Mouse (Mus musculus) kidney, adult 2 months (tissue): ENCODE measurements around the gene Cyren. TPM values are rescaled to one million over a fixed set of nuclear protein-coding genes. Genes with fewer than 3 reads are reported as not detected.
A peak's percentile ranks its signal among the peaks of the same experiment; 100 is the strongest.

Experiments
- DNase-seq: peaks from one replicate; pipeline ENCODE4 v3.0.0; 2021
- H3K27ac ChIP-seq: fragments of 200-500 bp; 2 replicates; pipeline ENCODE4 v1.5.1; 2012; ENCODE audit warnings: low read depth, low read length, control low read depth, inconsistent platforms; ENCODE audit not compliant: insufficient read depth
- H3K27me3 ChIP-seq: fragments of 200-500 bp; replicated peaks from 2 replicates; pipeline ENCODE4 v1.6.1; 2012; ENCODE audit warnings: mild to moderate bottlenecking, moderate library complexity, low read length, inconsistent platforms; ENCODE audit not compliant: control insufficient read depth, insufficient read depth
- H3K36me3 ChIP-seq: fragments of 200-500 bp; 2 replicates; pipeline ENCODE4 v1.6.1; 2012; ENCODE audit warnings: mild to moderate bottlenecking, moderate library complexity, low read length, inconsistent platforms; ENCODE audit not compliant: control insufficient read depth, insufficient read depth
- H3K4me1 ChIP-seq: fragments of 200-500 bp; 2 replicates; pipeline ENCODE4 v1.6.1; 2011; ENCODE audit warnings: low read length; ENCODE audit not compliant: control insufficient read depth, insufficient read depth
- H3K4me3 ChIP-seq: fragments of 200-500 bp; 2 replicates; pipeline ENCODE4 v1.5.1; 2011; ENCODE audit warnings: mild to moderate bottlenecking, low read depth, low read length, control low read depth; ENCODE audit not compliant: insufficient read depth
- CTCF ChIP-seq: fragments of 200-500 bp; conservative IDR thresholded peaks from 2 replicates; pipeline ENCODE4 v1.5.1; 2011; ENCODE audit warnings: low read depth, mild to moderate bottlenecking, control low read depth, low read length, moderate library complexity, mixed read lengths; ENCODE audit not compliant: insufficient read depth, insufficient read length
- POLR2A ChIP-seq: fragments of 200-500 bp; IDR thresholded peaks from one replicate; pipeline ENCODE4 v1.6.1; 2011; ENCODE audit warnings: low read depth, low read length, control low read depth
- WGBS: fragments of 180-500 bp; shearing (Covaris S2); methylation state at CpG from one replicate; pipeline ENCODE4 v1.1.7; 2018; 5-methylcytosine and 5-hydroxymethylcytosine counted together
- polyA plus RNA-seq: library from polyadenylated mRNA; depleted of rRNA; stranded (reverse); fragments of >200 nt; gene quantifications from 2 replicates; pipeline ENCODE4 v1.2.3, GENCODE M21; 2012

Cyren gene
- polyA plus RNA-seq, 1 experiment, result 6.7 TPM

- no peak for TF ChIP-seq POLR2A
- Histone ChIP-seq H3K4me3 (no peak overlapping the region), H3K27me3 (no peaks in the 10 kb centered on the region), H3K36me3 (no peaks in the 10 kb centered on the region), H3K27ac (peak overlapping the region; percentile 61), H3K4me1 (peaks cover 28% of the 10 kb centered on the region)
- WGBS, result 66% methylated on average over 8 of the region's 8 CpGs
- DNase-seq, result no peak
These were observed 11.1 kb downstream of the Cyren start for GRCm38 (mm10) chr6:34866786-34867185.

GRCm38 (mm10) chr6:34865711-34866593 is 11.9 kb downstream of the Cyren start:
- Histone ChIP-seq H3K4me1 (peaks cover 28% of the 10 kb centered on the region), H3K27me3 (no peaks in the 10 kb centered on the region), H3K36me3 (no peaks in the 10 kb centered on the region), H3K4me3 (no peak overlapping the region), H3K27ac (peak overlapping the region; percentile 91)
- TF ChIP-seq CTCF (no peak), POLR2A (no peak)
- WGBS, result 29% methylated on average over 7 of the region's 7 CpGs
- DNase-seq, result peak; percentile 85

GRCm38 (mm10) chr6:34865213-34865612 is 12.6 kb downstream of the Cyren start:
- peak overlapping the region; percentile 91 for H3K27ac ChIP-seq
- no peak for TF ChIP-seq CTCF
- WGBS, result 35% methylated on average over 5 of the region's 5 CpGs
- peak overlapping the region; percentile 27 for H3K4me3 ChIP-seq
- no peaks in the 10 kb centered on the region for H3K27me3 ChIP-seq
- H3K4me1 ChIP-seq, result peaks cover 28% of the 10 kb centered on the region
- DNase-seq, result no peak
- no peaks in the 10 kb centered on the region for H3K36me3 ChIP-seq

GRCm38 (mm10) chr6:34863786-34864514 is 13.9 kb downstream of the Cyren start:
- Histone ChIP-seq H3K4me3 (peak overlapping the region; percentile 74), H3K27ac (peak overlapping the region; percentile 87)
- no peak for DNase-seq

GRCm38 (mm10) chr6:34862791-34863403 is 15.0 kb downstream of the Cyren start, which contains the start of gene Tmem140:
Tmem140 (plus strand) TSS chr6:34863146.
- TF ChIP-seq POLR2A, result peak; percentile 92
- TF ChIP-seq CTCF, result no peak
- Histone ChIP-seq H3K4me3 (peak within 1 kb of the TSS; percentile 74), H3K36me3 (no peaks in the 10 kb centered on the region), H3K4me1 (peaks cover 24% of the 10 kb centered on the region), H3K27me3 (no peaks in the 10 kb centered on the region), H3K27ac (peak within 1 kb of the TSS; percentile 97)
- WGBS, result 4% methylated on average over 11 of the region's 11 CpGs
- DNase-seq, result peak; percentile 91

More at GRCm38 (mm10) chr6:34863786-34864514, 13.9 kb downstream of the Cyren start:
- Histone ChIP-seq H3K27me3 (no peaks in the 10 kb centered on the region), H3K4me1 (peaks cover 24% of the 10 kb centered on the region), H3K36me3 (no peaks in the 10 kb centered on the region)
- TF ChIP-seq POLR2A, result no peak
- no peak for TF ChIP-seq CTCF
- 40% methylated on average over 9 of the region's 9 CpGs for WGBS

GRCm38 (mm10) chr6:34862381-34862780 is 15.5 kb downstream of the Cyren start:
- TF ChIP-seq CTCF (no peak), POLR2A (no peak)
- H3K27ac ChIP-seq, result peak overlapping the region; percentile 97
- H3K4me3 ChIP-seq, result peak overlapping the region; percentile 60
- H3K4me1 ChIP-seq, result peaks cover 23% of the 10 kb centered on the region
- no peaks in the 10 kb centered on the region for H3K27me3 ChIP-seq
- DNase-seq, result peak; percentile 73
- WGBS, result 47% methylated on average over 6 of the region's 6 CpGs
- H3K36me3 ChIP-seq, result no peaks in the 10 kb centered on the region

GRCm38 (mm10) chr6:34861546-34862053 is 16.3 kb downstream of the Cyren start:
- no peak overlapping the region for H3K4me3 ChIP-seq
- no peaks in the 10 kb centered on the region for H3K36me3 ChIP-seq
- H3K27me3 ChIP-seq, result no peaks in the 10 kb centered on the region
- peaks cover 17% of the 10 kb centered on the region for H3K4me1 ChIP-seq
- WGBS, result 91% methylated on average over 11 of the region's 11 CpGs
- TF ChIP-seq POLR2A, result no peak
- TF ChIP-seq CTCF, result no peak
- no peak overlapping the region for H3K27ac ChIP-seq
- no peak for DNase-seq
